Mouse (Mus musculus) erythroblast, embryonic 14.5 days (primary cell): Measurements from ENCODE around the gene Noxred1. TPM values are rescaled to one million over a fixed set of nuclear protein-coding genes. Genes with fewer than 3 reads are reported as not detected.

Experiments
- H3K27me3 ChIP-seq: 2 replicates; pipeline ENCODE4 v1.6.1; 2012; ENCODE audit warnings: inconsistent platforms; ENCODE audit not compliant: control insufficient read depth
- H3K36me3 ChIP-seq: 2 replicates; pipeline ENCODE4 v1.6.1; 2012; ENCODE audit warnings: mild to moderate bottlenecking, inconsistent platforms; ENCODE audit not compliant: control insufficient read depth
- H3K4me1 ChIP-seq: 2 replicates; pipeline ENCODE4 v1.6.1; 2012; ENCODE audit warnings: inconsistent platforms; ENCODE audit not compliant: control insufficient read depth
- H3K4me3 ChIP-seq: replicated peaks from 2 replicates; pipeline ENCODE3; 2012; ENCODE audit warnings: moderate library complexity, mild to moderate bottlenecking, inconsistent platforms
- H3K9me3 ChIP-seq: 2 replicates; pipeline ENCODE4 v1.6.1; 2012; ENCODE audit warnings: low read length, inconsistent platforms, mixed read lengths; ENCODE audit not compliant: control insufficient read depth
- GATA1 ChIP-seq: IDR thresholded peaks from 2 replicates; pipeline ENCODE4 v1.6.1; 2012; ENCODE audit warnings: low read length, inconsistent platforms, mixed read lengths
- TAL1 ChIP-seq: IDR thresholded peaks from 3 replicates; pipeline ENCODE4 v1.6.1; 2012; ENCODE audit warnings: low read length, inconsistent platforms, mixed read lengths
- polyA plus RNA-seq: library from polyadenylated mRNA; stranded (reverse); fragments of >175 nt; gene quantifications from 2 replicates; pipeline ENCODE4 v1.2.3, GENCODE M21; 2012

Noxred1 gene
- polyA plus RNA-seq, 1 experiment, result 0.03 TPM

- peaks cover 63% of the 10 kb centered on the region for H3K36me3 ChIP-seq
- H3K4me3 ChIP-seq, result no peak overlapping the region
- TF ChIP-seq TAL1 (no peak), GATA1 (no peak)
These were observed 11.6 kb upstream of the Noxred1 start for GRCm38 (mm10) chr12:87250161-87250560.

GRCm38 (mm10) chr12:87236882-87237483 is 1.5 kb downstream of the Noxred1 start:
- Histone ChIP-seq H3K9me3 (no peaks in the 10 kb centered on the region), H3K4me3 (no peak overlapping the region), H3K36me3 (peaks cover 30% of the 10 kb centered on the region), H3K4me1 (no peaks in the 10 kb centered on the region), H3K27me3 (no peaks in the 10 kb centered on the region)
- no peak for TF ChIP-seq TAL1
- no peak for TF ChIP-seq GATA1

More at GRCm38 (mm10) chr12:87250161-87250560, 11.6 kb upstream of the Noxred1 start:
- Histone ChIP-seq H3K27me3 (no peaks in the 10 kb centered on the region), H3K9me3 (no peaks in the 10 kb centered on the region; the same call in 1 of the 2 replicates), H3K4me1 (peaks cover 17% of the 10 kb centered on the region)

- Histone ChIP-seq H3K4me1 (peaks cover 12% of the 10 kb centered on the region), H3K27me3 (no peaks in the 10 kb centered on the region), H3K4me3 (no peak overlapping the region), H3K36me3 (no peaks in the 10 kb centered on the region), H3K9me3 (no peaks in the 10 kb centered on the region; the same call in 1 of the 2 replicates)
- TF ChIP-seq TAL1 (no peak), GATA1 (no peak)
These were observed 8.1 kb downstream of the Noxred1 start for GRCm38 (mm10) chr12:87230379-87230895.

- Histone ChIP-seq H3K27me3 (no peaks in the 10 kb centered on the region), H3K4me3 (no peak overlapping the region), H3K4me1 (peaks cover 16% of the 10 kb centered on the region), H3K9me3 (no peaks in the 10 kb centered on the region; the same call in 1 of the 2 replicates), H3K36me3 (no peaks in the 10 kb centered on the region)
- TF ChIP-seq GATA1 (no peak), TAL1 (no peak)
These were observed 8.9 kb downstream of the Noxred1 start for GRCm38 (mm10) chr12:87229633-87230032.

GRCm38 (mm10) chr12:87226801-87227200 is 11.7 kb downstream of the Noxred1 start:
- peaks cover 16% of the 10 kb centered on the region for H3K4me1 ChIP-seq
- no peak overlapping the region for H3K4me3 ChIP-seq
- no peaks in the 10 kb centered on the region for H3K27me3 ChIP-seq
- H3K36me3 ChIP-seq, result no peaks in the 10 kb centered on the region
- H3K9me3 ChIP-seq, result no peaks in the 10 kb centered on the region; the same call in 1 of the 2 replicates
- no peak for TF ChIP-seq GATA1
- TF ChIP-seq TAL1, result no peak

- no peak overlapping the region for H3K4me3 ChIP-seq
- H3K9me3 ChIP-seq, result no peaks in the 10 kb centered on the region; the same call in 1 of the 2 replicates
- no peaks in the 10 kb centered on the region for H3K36me3 ChIP-seq
- peaks cover 7% of the 10 kb centered on the region for H3K4me1 ChIP-seq
- H3K27me3 ChIP-seq, result no peaks in the 10 kb centered on the region
- TF ChIP-seq GATA1 (no peak), TAL1 (no peak)
These were observed 13.6 kb downstream of the Noxred1 start for GRCm38 (mm10) chr12:87224950-87225349.

GRCm38 (mm10) chr12:87219362-87219761 is 19.2 kb downstream of the Noxred1 start:
- Histone ChIP-seq H3K4me1 (no peaks in the 10 kb centered on the region), H3K36me3 (no peaks in the 10 kb centered on the region), H3K9me3 (no peaks in the 10 kb centered on the region), H3K27me3 (no peaks in the 10 kb centered on the region), H3K4me3 (no peak overlapping the region)
- no peak for TF ChIP-seq GATA1

- Histone ChIP-seq H3K4me3 (no peak overlapping the region), H3K27me3 (no peaks in the 10 kb centered on the region), H3K4me1 (no peaks in the 10 kb centered on the region), H3K36me3 (no peaks in the 10 kb centered on the region), H3K9me3 (no peaks in the 10 kb centered on the region)
- TF ChIP-seq TAL1, result no peak
- no peak for TF ChIP-seq GATA1
These were observed 20.9 kb downstream of the Noxred1 start for GRCm38 (mm10) chr12:87217596-87217995.

GRCm38 (mm10) chr12:87216053-87216452 is 22.5 kb downstream of the Noxred1 start:
- Histone ChIP-seq H3K9me3 (no peaks in the 10 kb centered on the region), H3K36me3 (no peaks in the 10 kb centered on the region), H3K4me1 (no peaks in the 10 kb centered on the region), H3K4me3 (no peak overlapping the region), H3K27me3 (no peaks in the 10 kb centered on the region)
- TF ChIP-seq GATA1 (no peak), TAL1 (no peak)
